Mouse (Mus musculus) cerebellum, postnatal 10 days (tissue): ENCODE measurements around the gene Gm29609.

ENCODE experiments used
- DNase-seq, 2 experiments: peaks; one replicate each; pipeline ENCODE4 v3.0.0; 2021; ENCODE audit warnings: mixed read lengths in 2 of 2

Gm29609 gene

GRCm38 (mm10) chr5:31138241-31138967, 41.3 kb downstream of the Gm29609 start, which contains the start of gene Ucn:
Gene Ucn, minus strand, starts transcription at chr5:31138829.
- peak; percentile 27 to 38 for DNase-seq

- DNase-seq, result no peak
Measured at GRCm38 (mm10) chr5:31137658-31138057, 42.1 kb downstream of the Gm29609 start.

DNA sequence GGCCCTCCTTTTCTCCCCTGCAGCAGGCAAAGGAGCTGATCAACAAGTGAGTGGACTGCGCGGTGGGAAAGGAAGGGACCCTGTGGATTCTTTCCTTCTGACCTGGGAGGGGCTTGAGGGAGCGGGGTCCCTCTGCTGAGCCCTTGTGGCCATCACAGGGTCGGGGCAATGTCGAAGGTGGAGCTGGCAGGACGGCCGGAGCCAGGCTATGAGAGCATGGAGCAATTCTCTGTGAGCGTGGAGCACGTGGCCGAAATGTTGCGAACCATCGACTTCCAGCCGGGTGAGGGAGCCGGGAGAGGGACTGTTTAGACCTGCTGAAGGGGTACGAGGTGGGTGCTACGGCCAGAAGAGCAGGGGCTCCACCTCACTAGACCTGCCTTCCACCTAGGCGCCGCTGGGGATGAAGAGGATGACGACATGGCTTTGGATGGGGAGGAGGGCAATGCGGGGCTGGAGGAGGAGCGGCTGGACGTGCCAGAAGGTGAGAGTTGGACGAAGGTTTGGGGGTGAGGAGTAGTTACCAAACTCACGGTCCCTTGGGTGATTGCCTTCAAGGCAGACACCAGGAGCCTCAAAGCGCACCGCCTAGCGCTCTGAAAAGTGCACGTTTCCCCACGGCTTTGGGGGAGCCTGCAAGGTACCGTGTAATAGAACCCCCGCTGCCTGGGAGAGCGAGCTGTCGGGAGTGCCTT, 42.8 kb downstream of the Gm29609 start:
- no peak for DNase-seq

GRCm38 (mm10) chr5:31126050-31126449, 53.7 kb downstream of the Gm29609 start:
- DNase-seq, result no peak

GRCm38 (mm10) chr5:31123481-31123880, 56.2 kb downstream of the Gm29609 start:
- no peak for DNase-seq

GRCm38 (mm10) chr5:31121111-31121510, 58.6 kb downstream of the Gm29609 start:
- DNase-seq, result no peak

GRCm38 (mm10) chr5:31116912-31117311, 62.8 kb downstream of the Gm29609 start:
- DNase-seq, result no peak

DNA sequence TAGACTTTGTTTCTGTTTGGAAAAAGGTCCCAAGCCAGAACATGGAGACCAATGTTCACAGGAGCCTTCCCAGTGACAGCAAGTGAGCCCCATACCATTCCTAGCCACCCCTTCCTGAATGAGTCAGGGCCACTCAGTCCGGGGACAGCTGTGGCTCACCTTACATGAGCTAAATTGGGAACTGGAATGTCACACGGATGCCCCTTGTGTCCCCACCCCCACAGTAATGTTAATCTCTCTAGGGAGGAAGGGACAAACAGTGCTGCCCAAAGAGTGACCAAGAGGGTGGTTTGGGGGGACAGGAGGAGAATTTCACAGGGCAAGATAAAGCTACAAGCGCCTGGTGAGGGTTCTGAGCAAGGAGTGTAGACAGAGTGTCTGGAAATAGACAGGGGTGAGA, 63.4 kb downstream of the Gm29609 start, which contains the start of gene Trim54:
TSS of gene Trim54 (plus strand) at position 359 of the 400 bp plus-strand sequence.
- no peak for DNase-seq

DNA sequence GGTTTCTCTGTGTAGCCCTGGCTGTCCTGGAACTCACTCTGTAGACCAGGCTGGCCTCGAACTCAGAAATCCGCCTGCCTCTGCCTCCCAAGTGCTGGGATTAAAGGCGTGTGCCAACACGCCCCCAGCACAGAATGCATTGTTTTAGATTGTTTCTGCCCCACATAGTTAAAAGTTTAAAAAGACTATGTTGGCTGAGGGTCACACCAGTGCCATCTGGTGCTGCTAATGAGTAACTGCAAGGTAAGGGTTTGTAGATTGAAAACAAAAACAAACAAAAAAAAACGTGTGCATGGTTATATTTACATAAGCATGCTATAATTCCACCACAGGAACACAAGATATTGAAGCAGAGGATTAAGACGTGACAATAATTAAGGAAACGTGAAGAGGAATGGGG, 68.9 kb downstream of the Gm29609 start:
- no peak for DNase-seq

GRCm38 (mm10) chr5:31108000-31108490, 71.7 kb downstream of the Gm29609 start, which contains the start of gene Slc30a3:
Gene Slc30a3, minus strand, starts transcription at chr5:31108237.
- no peak for DNase-seq

- DNase-seq, result no peak
Measured at GRCm38 (mm10) chr5:31105814-31106335, 73.8 kb downstream of the Gm29609 start, which contains the start of gene Dnajc5g. Gene Dnajc5g, plus strand, starts transcription at chr5:31106285.

GRCm38 (mm10) chr5:31095711-31096480, 83.8 kb downstream of the Gm29609 start:
- peak in 1 of 2 experiments; percentile 21 for DNase-seq

DNA sequence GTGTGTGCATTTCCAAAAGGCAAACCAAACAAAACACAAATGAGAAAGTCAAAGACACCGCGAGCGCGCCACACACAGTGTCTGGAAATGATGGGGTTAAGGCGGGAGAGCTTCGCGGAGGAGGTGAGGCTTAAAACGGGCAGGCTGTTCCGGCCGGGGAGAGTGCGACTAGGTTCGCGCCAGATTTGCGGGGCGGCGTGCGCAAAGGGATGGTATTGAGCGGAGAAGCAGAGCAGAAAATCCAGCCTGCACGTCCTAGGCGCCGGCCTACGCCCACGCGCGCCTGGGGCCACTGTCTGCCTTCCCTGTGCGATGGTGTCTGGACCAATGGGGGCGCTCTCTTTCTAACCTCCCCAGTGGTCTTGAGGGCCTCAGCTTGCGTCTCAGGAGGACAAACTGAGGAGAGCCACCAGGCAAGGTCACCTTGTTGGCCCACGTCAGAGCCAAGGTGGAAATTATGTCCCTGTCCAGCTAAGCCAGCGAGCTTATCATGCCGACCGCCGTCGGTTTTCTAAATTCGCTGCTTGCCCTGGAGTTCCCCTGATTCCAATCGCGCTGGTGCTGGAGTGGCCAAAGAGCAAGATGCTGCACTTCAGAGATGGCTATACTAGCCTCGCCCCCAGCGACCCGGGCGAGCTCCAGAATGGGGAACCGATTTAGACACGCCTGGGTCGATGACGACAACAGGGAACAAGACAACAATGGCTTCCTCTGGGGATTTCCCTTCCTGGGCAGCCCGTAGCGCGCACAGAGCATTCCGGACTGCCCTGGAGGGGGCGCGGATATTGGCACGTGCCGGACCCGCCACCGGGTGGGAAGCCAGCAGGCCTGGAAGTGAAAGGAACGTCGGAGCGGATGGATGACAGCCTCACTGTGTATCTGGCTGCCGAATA, 84.7 kb downstream of the Gm29609 start:
- peak; percentile 48 to 54 for DNase-seq
